Mouse (Mus musculus) E14TG2a.4 (cell line): ENCODE results near the gene Glod4.

Experiments
- H3K27me3 ChIP-seq: 2 replicates; pipeline ENCODE4 v1.6.1; 2014; ENCODE audit warnings: low read length, control low read depth; ENCODE audit not compliant: insufficient read depth
- H3K36me3 ChIP-seq: 2 replicates; pipeline ENCODE4 v1.6.1; 2014; ENCODE audit warnings: low read length, control low read depth; ENCODE audit not compliant: insufficient read depth
- H3K4me1 ChIP-seq: replicated peaks from 2 replicates; pipeline ENCODE4 v1.6.1; 2014; ENCODE audit warnings: low read depth, low read length, control low read depth
- H3K4me3 ChIP-seq: replicated peaks from 2 replicates; pipeline ENCODE4 v1.5.1; 2014; ENCODE audit warnings: mild to moderate bottlenecking, low read length
- H3K9me3 ChIP-seq: 2 replicates; pipeline ENCODE4 v1.6.1; 2014; ENCODE audit warnings: low read length, control low read depth
- CTCF ChIP-seq: conservative IDR thresholded peaks from 2 replicates; pipeline ENCODE4 v1.5.1; 2014; ENCODE audit warnings: low read length
- NANOG ChIP-seq: IDR thresholded peaks from 2 replicates; pipeline ENCODE4 v1.6.1; 2014; ENCODE audit warnings: borderline replicate concordance, low read length, mixed read lengths
- POU5F1 ChIP-seq: IDR thresholded peaks from 2 replicates; pipeline ENCODE4 v1.6.1; 2014; ENCODE audit warnings: low read length, borderline replicate concordance

Gene Glod4

DNA sequence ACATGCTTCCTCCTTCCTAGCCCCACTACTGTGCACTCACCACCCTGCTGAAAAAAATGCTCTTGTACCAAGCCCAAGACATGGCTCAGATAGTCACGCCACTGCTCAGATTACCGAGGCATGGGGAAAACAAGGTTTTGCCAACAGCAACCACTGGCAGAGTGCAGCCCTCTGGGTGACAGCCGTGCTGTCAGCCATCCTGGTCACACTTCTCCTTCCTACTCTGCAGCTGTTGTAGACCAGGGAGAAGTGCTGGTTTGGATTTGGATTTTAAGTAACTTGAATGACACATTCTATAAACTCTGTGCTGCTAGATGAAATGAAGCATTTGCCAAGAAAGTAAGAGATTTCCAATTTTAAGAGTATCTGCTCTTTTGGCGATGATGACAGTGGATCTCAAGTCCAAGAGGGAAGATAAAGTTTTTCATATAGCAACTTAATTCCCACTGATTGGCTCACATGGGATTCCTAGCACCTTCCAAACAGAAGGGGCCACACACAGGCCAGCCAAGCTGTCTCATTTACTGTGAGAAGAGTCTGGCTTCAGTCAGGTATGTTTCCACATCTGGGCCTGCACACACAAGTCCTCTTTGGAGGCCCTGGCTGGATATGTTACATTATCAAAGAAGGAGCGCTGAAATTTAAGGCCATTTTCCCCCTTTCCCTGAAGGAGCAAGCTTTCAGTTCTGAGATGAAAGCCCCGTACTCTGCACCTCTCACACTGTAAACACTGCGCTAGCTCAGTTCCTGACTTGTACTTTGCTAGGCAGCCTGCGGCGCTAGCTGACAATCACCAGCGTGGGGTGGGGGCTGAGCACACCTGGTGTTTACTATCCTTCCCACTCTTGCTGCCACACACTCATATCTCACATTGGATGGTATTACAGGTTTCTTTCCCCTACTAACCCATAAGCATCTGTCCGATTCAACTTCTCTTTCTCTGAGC lies 136.7 kb downstream of the Glod4 start:
- no peaks in the 10 kb centered on the region for H3K27me3 ChIP-seq
- H3K4me1 ChIP-seq, result no peaks in the 10 kb centered on the region
- TF ChIP-seq NANOG (no peak), POU5F1 (no peak), CTCF (no peak)
- no peak overlapping the region for H3K4me3 ChIP-seq
- H3K9me3 ChIP-seq, result no peaks in the 10 kb centered on the region
- no peaks in the 10 kb centered on the region for H3K36me3 ChIP-seq

DNA sequence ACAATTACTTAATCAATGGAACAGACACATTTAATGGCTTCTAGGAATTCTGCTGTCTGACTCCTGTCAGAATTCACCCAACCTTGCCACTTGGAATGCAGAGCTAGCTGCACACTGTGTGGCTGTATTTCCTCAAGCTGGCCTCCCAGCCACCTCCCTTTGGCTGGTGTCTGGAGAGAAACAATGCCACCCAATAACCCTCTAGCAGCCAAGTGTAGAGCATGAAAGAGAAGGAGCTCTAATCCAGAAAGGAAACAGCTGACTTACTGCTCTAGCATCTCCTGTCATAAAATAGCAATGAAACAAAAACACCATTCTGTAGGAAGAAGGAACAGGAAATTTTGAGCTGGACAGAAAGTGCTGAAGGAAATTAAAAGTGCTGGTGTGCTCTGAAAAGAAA lies 142.4 kb downstream of the Glod4 start:
- no peaks in the 10 kb centered on the region for H3K9me3 ChIP-seq
- no peaks in the 10 kb centered on the region for H3K27me3 ChIP-seq
- no peaks in the 10 kb centered on the region for H3K36me3 ChIP-seq
- TF ChIP-seq CTCF, result no peak
- no peak for TF ChIP-seq POU5F1
- TF ChIP-seq NANOG, result no peak
- peaks cover 5% of the 10 kb centered on the region; the same call in 1 of the 2 replicates for H3K4me1 ChIP-seq
- no peak overlapping the region for H3K4me3 ChIP-seq

DNA sequence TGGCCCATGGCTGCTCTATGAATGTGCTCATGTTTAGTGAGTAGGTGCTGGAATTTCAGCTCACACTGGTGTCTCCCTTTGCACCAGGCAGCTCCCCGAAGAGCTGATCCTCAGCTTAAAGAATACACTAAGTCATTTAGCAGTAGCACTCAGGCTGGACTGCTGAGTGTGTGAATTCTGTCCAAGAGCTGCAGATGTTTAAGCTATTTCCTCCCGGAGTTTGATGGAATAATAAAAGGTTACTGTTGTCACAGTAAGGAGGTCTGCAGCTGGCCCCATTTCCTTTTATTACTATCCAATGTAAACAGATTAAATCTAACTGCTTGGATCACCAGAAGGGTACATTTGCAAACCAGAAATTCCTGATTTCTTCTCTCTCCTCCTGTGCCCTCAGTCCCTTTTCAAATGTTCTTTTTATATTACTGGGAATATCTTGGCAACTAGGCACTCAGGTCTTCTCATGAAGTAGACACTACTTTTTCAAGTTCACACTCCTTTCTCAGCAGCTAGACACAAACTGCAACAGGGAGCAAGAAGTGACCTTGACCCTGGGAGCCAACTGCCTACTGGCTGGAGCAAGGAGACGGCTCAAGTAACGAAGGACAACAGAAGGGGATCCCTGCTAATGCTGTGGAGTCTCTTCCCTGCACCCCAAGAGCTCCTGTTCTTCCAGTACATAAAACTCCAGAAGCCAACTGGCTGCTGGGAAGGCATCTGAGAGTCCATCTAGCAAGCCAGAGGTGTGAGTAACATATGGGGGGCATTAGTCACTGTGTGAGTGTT lies 144.1 kb downstream of the Glod4 start:
- no peaks in the 10 kb centered on the region for H3K9me3 ChIP-seq
- H3K36me3 ChIP-seq, result no peaks in the 10 kb centered on the region
- no peak overlapping the region for H3K4me3 ChIP-seq
- TF ChIP-seq NANOG, result no peak
- no peak for TF ChIP-seq CTCF
- no peak for TF ChIP-seq POU5F1
- H3K27me3 ChIP-seq, result no peaks in the 10 kb centered on the region
- peaks cover 5% of the 10 kb centered on the region; the same call in 1 of the 2 replicates for H3K4me1 ChIP-seq

DNA sequence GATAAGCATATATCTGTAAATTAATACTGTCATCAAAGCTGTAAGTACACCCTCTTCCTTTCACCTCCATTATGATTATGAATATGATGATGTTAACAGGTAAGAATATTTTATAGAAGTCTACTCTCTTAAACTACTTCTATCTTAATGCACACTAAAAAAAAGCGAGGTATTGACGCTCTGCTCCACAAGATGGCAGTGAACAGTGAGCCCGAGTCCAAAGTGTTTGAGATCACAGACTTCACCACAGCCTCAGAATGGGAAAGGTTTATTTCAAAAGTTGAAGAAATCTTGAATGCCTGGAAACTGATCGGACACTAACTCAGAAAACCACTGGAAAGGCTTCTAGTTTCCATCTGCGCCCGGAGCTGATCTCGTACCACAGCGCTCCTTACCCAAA lies 149.9 kb downstream of the Glod4 start:
- H3K4me3 ChIP-seq, result no peak overlapping the region
- H3K9me3 ChIP-seq, result no peaks in the 10 kb centered on the region
- no peaks in the 10 kb centered on the region for H3K4me1 ChIP-seq
- TF ChIP-seq POU5F1, result no peak
- no peak for TF ChIP-seq NANOG
- TF ChIP-seq CTCF, result no peak
- no peaks in the 10 kb centered on the region for H3K27me3 ChIP-seq
- H3K36me3 ChIP-seq, result no peaks in the 10 kb centered on the region

DNA sequence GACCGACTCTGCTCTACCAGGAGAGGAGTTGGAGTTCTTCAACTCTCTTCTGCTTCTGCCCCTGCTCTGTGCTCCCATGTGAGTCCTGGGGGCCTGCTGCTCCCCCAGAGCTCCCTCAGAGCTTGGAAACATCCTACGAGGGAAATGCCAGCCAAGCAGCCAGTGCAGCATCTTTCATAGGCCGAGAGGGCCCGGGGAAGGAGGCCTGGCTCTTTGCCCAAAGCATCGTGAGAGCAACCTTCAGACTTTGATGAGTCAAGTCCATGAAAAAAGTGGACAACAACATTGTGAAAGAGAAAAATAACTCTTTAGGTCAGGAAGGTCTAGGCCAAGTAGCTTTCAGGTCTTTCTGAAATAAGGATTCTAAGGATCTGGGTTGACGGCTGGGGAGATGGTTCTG lies 153.7 kb downstream of the Glod4 start:
- Histone ChIP-seq H3K9me3 (no peaks in the 10 kb centered on the region), H3K4me1 (no peaks in the 10 kb centered on the region), H3K36me3 (no peaks in the 10 kb centered on the region), H3K4me3 (no peak overlapping the region), H3K27me3 (no peaks in the 10 kb centered on the region)
- no peak for TF ChIP-seq POU5F1
- no peak for TF ChIP-seq CTCF
- TF ChIP-seq NANOG, result no peak

DNA sequence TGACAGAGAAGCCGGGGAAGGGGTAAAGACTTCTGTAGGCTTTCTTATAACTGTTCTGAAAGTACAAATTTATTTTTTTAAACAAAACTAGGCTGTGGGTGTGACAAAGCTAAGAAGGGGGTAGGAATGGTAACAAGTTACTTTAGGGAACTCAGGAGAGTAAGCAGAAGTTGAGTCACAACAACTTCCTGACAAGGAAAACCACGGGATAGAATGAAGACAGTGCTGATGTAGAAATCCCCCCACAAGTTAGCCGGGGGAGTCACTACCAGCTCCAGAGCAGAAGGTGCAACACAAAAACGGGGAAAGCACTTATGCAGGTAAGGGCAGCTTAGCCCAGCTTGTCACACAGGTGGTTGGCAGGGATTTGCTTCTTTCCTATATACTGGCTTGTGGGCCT lies 155.0 kb downstream of the Glod4 start:
- Histone ChIP-seq H3K9me3 (no peaks in the 10 kb centered on the region), H3K36me3 (no peaks in the 10 kb centered on the region), H3K4me1 (no peaks in the 10 kb centered on the region), H3K27me3 (no peaks in the 10 kb centered on the region), H3K4me3 (no peak overlapping the region)
- TF ChIP-seq CTCF (no peak), NANOG (no peak), POU5F1 (no peak)

DNA sequence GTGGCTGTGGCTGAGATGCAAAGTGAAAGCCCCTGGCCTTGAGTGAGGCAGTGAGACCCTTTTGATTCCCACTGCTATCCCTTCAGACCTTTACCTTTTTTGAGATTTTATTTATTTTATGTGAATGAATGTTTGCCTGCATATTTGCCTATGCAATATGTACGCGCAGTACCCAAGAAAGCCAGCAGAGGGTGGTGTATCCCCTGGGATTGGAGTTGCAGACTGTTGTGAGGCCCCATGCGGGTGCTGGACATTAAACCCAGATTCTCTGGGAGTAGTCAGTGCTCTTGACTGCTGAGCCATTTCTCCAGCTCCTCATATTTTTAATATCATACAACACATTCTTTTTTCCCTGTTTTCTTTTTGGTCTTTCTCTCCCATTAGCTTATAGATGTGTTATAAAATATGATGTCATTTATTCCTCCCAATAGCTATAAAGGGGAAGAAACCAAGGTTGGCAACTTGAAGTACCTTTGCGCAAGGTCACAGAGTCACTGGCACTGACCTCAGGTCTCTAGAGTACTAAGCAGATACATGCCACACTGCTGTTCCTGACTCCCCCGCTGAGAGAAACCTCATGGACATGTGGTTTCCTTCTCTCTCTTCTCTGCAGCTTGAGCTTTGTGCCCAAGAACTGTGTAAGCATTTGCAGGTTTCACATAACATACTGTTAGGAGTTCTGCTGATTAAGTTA lies 157.5 kb downstream of the Glod4 start:
- Histone ChIP-seq H3K27me3 (no peaks in the 10 kb centered on the region), H3K4me1 (no peaks in the 10 kb centered on the region), H3K36me3 (0 out of 2 replicates have a peak, but pooled peaks cover 6% of the 10 kb centered on the region), H3K9me3 (no peaks in the 10 kb centered on the region), H3K4me3 (no peak overlapping the region)
- TF ChIP-seq POU5F1, result no peak
- TF ChIP-seq CTCF, result peak; percentile 98

DNA sequence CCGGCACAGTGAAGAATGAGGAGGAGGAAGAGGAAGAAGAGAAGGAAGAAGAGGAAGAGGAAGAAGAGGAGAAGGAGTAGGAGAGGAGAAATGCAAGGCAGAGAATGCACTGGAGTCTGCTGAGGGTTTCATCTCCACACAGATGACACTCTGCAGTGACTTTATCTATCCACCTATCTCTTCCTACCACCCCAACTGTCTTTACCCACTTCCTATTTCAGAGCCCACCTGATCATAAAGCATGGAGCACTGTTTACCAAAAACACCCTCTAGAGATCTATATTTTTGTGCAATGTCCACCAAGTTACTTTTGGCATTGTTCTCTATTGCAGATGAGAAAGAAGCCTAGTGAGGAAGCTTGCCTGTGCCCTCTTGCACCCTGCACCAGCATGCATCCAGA lies 158.6 kb downstream of the Glod4 start:
- TF ChIP-seq POU5F1, result no peak
- TF ChIP-seq CTCF, result no peak
- no peak for TF ChIP-seq NANOG
- H3K9me3 ChIP-seq, result no peaks in the 10 kb centered on the region

More for the DNA sequence above, 158.6 kb downstream of the Glod4 start:
- Histone ChIP-seq H3K4me3 (no peak overlapping the region), H3K27me3 (no peaks in the 10 kb centered on the region), H3K4me1 (no peaks in the 10 kb centered on the region), H3K36me3 (0 out of 2 replicates have a peak, but pooled peaks cover 6% of the 10 kb centered on the region)
